Mouse (Mus musculus) liver, adult 2 months (tissue): ENCODE data around the gene H2afy. TPM values are rescaled to one million over a fixed set of nuclear protein-coding genes. Genes with fewer than 3 reads are reported as not detected.

ENCODE experiments used
- DNase-seq: peaks from one replicate; pipeline ENCODE4 v3.0.0-alpha.2; 2011; ENCODE audit warnings: low read depth, low spot score; ENCODE audit errors: extremely low read depth
- H3K27ac ChIP-seq: fragments of 200-500 bp; replicated peaks from 2 replicates; pipeline ENCODE4 v1.5.1; 2012; ENCODE audit warnings: low read depth, mild to moderate bottlenecking, control low read depth, inconsistent platforms, low read length; ENCODE audit not compliant: insufficient read depth
- H3K27me3 ChIP-seq: fragments of 200-500 bp; 2 replicates; pipeline ENCODE4 v1.6.1; 2012; ENCODE audit warnings: mild to moderate bottlenecking, moderate library complexity, low read length, inconsistent platforms; ENCODE audit not compliant: control insufficient read depth, insufficient read depth
- H3K36me3 ChIP-seq: fragments of 200-500 bp; 2 replicates; pipeline ENCODE4 v1.6.1; 2012; ENCODE audit warnings: low read length, inconsistent platforms; ENCODE audit not compliant: control insufficient read depth, insufficient read depth
- H3K4me1 ChIP-seq: fragments of 200-500 bp; 2 replicates; pipeline ENCODE4 v1.6.1; 2011; ENCODE audit warnings: low read length; ENCODE audit not compliant: control insufficient read depth, insufficient read depth
- H3K4me3 ChIP-seq: fragments of 200-500 bp; 2 replicates; pipeline ENCODE4 v1.5.1; 2011; ENCODE audit warnings: low read depth, mild to moderate bottlenecking, control low read depth, low read length, moderate library complexity; ENCODE audit not compliant: insufficient read depth
- H3K79me2 ChIP-seq: fragments of 200-500 bp; 2 replicates; pipeline ENCODE4 v1.6.1; 2012; ENCODE audit warnings: inconsistent platforms, mild to moderate bottlenecking, low read length, moderate library complexity; ENCODE audit not compliant: control insufficient read depth, insufficient read depth
- H3K9ac ChIP-seq: fragments of 200-500 bp; 2 replicates; pipeline ENCODE4 v1.6.1; 2012; ENCODE audit warnings: low read depth, mild to moderate bottlenecking, control low read depth, inconsistent platforms, low read length
- CTCF ChIP-seq: fragments of 200-500 bp; IDR thresholded peaks from 2 replicates; pipeline ENCODE4 v1.5.1; 2011; ENCODE audit warnings: low read depth, low read length, control low read depth
- POLR2A ChIP-seq: fragments of 200-500 bp; IDR thresholded peaks from 2 replicates; pipeline ENCODE4 v1.6.1; 2011; ENCODE audit warnings: low read length, control low read depth; ENCODE audit not compliant: insufficient read depth; ENCODE audit errors: extremely low read depth
- WGBS: fragments of 180-500 bp; shearing (Covaris S2); methylation state at CpG from one replicate; pipeline ENCODE4 v1.1.7; 2018; 5-methylcytosine and 5-hydroxymethylcytosine counted together
- polyA plus RNA-seq: library from polyadenylated mRNA; depleted of rRNA; stranded (reverse); fragments of >200 nt; gene quantifications from 2 replicates; pipeline ENCODE4 v1.2.3, GENCODE M21; 2012
- total RNA-seq: library from RNA; depleted of rRNA; stranded (reverse); fragments of >200 nt; gene quantifications from 2 replicates; pipeline ENCODE4 v1.2.3, GENCODE M21; 2014

The H2afy gene
- total and polyA plus RNA-seq, 2 experiments: 52.7 to 65.9 TPM

DNA sequence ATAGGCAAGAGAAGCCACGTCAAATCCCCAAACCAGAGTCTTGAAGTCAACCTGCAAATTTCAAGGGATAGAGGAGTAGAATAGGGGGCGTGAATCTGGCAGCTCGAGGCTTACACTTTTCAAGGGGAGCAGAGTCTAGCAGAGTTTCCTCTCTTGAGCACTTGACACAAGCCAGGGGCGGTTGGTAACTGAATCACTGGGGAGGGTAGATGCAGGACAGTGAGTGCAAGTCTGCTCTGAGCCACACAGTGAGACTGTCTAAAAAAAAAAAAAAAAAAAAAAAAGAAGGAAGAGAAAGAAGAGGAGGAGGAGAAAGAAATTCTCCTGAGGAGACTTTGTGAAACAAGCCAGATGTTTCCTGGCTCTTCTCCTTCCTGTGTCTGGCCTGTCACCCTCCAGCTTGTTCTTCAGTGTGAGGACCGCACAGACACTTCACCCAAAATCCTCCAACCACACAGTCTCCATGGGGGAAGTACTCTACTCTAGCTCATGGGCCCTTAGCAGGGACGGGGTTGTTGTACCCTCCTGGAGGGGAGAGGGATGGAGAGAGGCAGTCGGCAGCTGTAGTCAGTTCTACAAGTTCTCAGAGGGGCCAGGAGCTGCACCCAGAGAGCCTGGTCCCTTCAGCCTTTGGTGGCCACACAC lies 36.9 kb upstream of the H2afy start:
- TF ChIP-seq POLR2A: no peak
- TF ChIP-seq CTCF: no peak
- DNase-seq: no peak
- Histone ChIP-seq H3K27me3 (no peaks in the 10 kb centered on the region), H3K4me1 (no peaks in the 10 kb centered on the region), H3K9ac (no peak overlapping the region), H3K36me3 (no peaks in the 10 kb centered on the region), H3K27ac (0 out of 2 replicates have a peak overlapping the region, but pooled peaks have one; percentile 48), H3K79me2 (no peaks in the 10 kb centered on the region), H3K4me3 (no peak overlapping the region)
- 52% methylated on average over 7 of the region's 7 CpGs for WGBS

DNA sequence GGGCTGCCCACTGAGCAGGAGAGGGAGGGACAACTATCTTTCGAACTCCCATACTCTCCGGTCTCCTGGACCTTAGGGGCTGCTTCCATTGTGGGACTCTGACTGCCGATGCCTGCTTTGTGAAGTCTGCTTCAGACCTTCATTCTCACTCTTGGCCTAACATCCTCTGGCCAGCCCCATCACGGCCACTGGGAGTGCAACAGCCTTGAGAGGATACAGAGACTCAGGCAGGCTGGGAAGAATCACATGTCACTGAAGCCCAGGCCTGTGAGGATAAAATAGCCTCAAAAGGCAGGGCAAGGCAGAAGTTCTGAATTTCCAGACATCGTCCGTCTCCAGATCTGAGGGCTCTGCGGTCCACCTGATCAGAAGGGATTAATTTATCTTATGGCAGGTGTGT lies 35.9 kb upstream of the H2afy start:
- Histone ChIP-seq H3K27ac (no peak overlapping the region), H3K36me3 (no peaks in the 10 kb centered on the region), H3K4me1 (no peaks in the 10 kb centered on the region), H3K79me2 (no peaks in the 10 kb centered on the region), H3K27me3 (no peaks in the 10 kb centered on the region), H3K4me3 (no peak overlapping the region), H3K9ac (no peak overlapping the region)
- 85% methylated on average over 7 of the region's 7 CpGs for WGBS
- no peak for DNase-seq
- no peak for TF ChIP-seq CTCF
- TF ChIP-seq POLR2A: no peak

DNA sequence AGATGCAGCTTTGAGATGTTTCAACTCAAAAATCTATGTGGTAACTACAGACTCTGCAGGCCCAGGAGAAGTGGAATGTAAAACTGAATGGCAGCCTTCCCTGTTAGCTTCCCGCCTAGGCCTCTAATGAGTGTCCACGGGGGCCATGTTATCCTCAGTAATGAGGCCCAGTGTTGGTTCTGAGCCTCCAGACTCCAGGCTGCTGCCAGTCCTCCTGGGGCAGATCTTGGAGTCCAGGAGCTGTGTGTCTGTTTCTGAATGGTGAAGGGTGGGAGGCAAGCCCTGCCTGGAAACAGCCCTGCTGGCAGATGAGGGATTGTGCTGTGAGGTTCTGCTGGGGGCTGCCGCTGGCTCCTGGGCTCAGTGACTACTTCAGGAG lies 32.2 kb upstream of the H2afy start:
- 83% methylated on average over 3 of the region's 3 CpGs for WGBS
- Histone ChIP-seq H3K27ac (no peak overlapping the region), H3K79me2 (no peaks in the 10 kb centered on the region), H3K9ac (no peak overlapping the region), H3K4me1 (no peaks in the 10 kb centered on the region), H3K36me3 (no peaks in the 10 kb centered on the region), H3K27me3 (no peaks in the 10 kb centered on the region), H3K4me3 (no peak overlapping the region)
- TF ChIP-seq POLR2A: no peak
- no peak for TF ChIP-seq CTCF
- DNase-seq: no peak

DNA sequence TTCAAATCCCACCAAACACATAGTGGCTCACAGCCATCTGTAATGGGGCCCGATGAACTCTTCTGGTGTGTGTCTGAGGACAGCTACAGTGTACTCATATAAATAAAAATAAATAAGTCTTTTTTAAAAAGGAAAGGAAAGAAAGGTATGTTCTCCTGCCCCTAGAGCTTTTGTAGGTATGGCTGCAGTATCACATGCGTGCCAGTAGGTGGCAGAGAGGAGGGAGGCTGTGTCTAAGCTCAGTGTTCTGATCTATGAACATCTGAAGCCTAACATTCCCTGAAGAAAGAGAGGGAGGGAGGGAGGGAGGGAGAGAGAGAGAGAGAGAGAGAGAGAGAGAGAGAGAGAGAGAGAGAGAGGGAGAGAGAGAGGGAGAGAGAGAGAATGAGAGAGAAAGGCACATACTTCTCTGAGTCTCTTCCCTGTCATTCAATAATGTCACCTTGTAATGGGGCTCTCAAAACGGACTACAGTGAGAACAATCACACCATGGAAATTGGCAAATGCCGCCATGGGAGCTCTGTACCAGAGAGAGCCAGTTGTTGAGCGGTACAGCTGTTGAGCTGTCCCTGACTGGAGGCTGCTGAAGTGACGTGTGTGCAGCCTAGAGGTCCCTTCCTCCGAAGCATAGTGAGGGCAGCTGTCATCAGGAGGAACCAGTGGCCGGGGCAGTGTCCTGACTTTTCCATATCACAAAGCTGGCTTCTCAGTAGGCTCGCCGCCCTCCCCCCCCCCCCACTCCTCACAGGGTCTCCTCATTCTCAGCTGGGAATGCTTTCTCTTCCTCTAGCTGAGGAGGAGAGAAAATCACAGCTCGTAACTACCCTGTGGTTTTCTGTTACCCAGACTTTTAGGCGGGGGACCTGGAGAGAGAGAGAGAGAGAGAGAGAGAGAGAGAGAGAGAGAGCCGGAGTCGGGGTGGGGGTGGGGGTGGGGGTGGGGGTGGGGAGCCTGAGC lies 31.6 kb upstream of the H2afy start:
- DNase-seq: no peak
- TF ChIP-seq POLR2A (no peak), CTCF (peak; percentile 71; the same call in 1 of the 2 replicates)
- Histone ChIP-seq H3K27ac (no peak overlapping the region), H3K36me3 (no peaks in the 10 kb centered on the region), H3K79me2 (no peaks in the 10 kb centered on the region), H3K4me3 (no peak overlapping the region), H3K4me1 (no peaks in the 10 kb centered on the region), H3K9ac (no peak overlapping the region), H3K27me3 (no peaks in the 10 kb centered on the region)
- 49% methylated on average over 11 of the region's 14 CpGs for WGBS

DNA sequence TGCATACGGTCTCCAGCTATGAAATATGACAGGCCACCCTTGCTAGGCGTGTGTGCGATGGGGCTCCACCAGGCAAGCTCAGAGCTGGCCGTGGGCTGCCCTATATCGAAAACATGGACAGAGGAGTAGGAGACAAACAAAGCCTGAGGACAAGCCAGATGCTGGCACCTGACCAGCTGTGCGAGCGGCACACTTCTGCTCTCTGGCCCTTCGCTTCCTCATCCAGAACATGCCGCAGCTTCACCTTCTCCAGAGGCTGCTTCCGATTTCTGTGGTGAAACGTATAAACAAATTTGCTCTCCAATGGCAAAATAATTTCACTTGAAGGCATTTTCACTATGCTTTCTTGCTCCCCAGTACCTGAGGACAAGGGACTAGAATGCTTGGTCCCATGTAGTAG lies 29.4 kb upstream of the H2afy start:
- Histone ChIP-seq H3K4me1 (no peaks in the 10 kb centered on the region), H3K79me2 (no peaks in the 10 kb centered on the region), H3K27ac (no peak overlapping the region), H3K27me3 (no peaks in the 10 kb centered on the region), H3K36me3 (no peaks in the 10 kb centered on the region), H3K4me3 (no peak overlapping the region), H3K9ac (no peak overlapping the region)
- 82% methylated on average over 11 of the region's 11 CpGs for WGBS
- TF ChIP-seq CTCF: no peak
- no peak for TF ChIP-seq POLR2A
- no peak for DNase-seq

DNA sequence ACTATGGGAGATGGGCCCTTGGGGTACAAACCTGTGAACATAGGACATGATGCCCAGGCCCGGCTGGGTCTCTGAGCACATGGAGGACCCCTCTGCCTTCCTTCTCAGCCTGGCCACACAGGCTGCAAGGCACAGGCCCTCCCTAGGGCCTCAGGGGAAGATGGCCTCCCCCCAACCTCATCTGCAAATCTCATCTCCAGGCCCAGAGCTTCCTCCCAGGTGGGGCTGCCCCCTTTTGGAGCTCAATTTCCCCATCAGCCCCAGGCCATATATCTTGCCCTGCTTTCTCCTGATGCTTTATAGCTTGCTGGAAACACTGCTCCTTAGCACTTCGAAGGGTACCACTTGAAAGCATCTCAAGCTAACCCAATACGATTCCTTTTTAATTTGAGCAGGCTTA lies 28.2 kb upstream of the H2afy start:
- no peak for DNase-seq
- H3K27me3 ChIP-seq: no peaks in the 10 kb centered on the region
- H3K79me2 ChIP-seq: no peaks in the 10 kb centered on the region
- no peaks in the 10 kb centered on the region for H3K36me3 ChIP-seq
- H3K27ac ChIP-seq: no peak overlapping the region
- TF ChIP-seq POLR2A: no peak
- no peak for TF ChIP-seq CTCF
- H3K4me1 ChIP-seq: no peaks in the 10 kb centered on the region
- no peak overlapping the region for H3K4me3 ChIP-seq
- WGBS: 83% methylated on average over 3 of the region's 3 CpGs
- no peak overlapping the region for H3K9ac ChIP-seq
